Mouse (Mus musculus): ENCODE data around the gene Pdia4. TPM values are rescaled to one million over a fixed set of nuclear protein-coding genes. Genes with fewer than 3 reads are reported as not detected.

Gene Pdia4
- polyA plus RNA-seq (2012; fragmentation: generic; extraction: Trizol): 10 to 100 TPM in 1 of 2 experiments, 1 to 10 TPM in 1; 7.5 to 68.6 TPM

DNA sequence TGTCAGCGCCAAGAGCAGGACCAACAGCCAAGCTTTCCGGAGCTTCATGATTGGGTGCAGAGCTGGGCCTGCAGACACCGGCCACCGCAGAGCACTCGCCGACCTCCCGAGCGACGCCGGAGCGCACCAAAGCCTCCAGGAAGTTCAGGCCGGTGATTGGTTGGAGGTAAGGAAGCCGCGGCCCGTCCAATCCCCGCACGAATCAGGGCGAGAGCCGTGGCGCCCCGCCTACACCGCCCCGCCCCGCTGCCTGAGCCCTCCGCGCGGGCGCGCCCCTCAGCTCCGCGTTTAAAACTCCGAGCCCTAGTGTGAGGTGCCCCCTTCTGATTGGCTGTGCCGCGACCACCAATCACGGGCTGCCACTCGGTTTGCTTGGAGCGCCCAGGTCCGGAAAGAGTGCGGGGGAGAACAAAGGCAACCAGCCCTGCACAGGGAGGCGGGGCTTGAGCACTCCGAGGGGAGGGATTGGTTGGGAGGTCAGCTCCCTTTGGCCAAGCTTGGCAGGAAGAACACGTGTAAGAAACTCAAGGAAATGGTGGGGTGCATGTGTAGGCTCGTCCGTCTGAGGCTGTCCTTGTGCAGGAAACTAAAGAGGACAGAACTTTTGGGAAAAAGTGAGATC, at the start of gene Pdia4:
Pdia4 (minus strand) TSS at position 174 of the 622 bp plus-strand sequence.

DNA sequence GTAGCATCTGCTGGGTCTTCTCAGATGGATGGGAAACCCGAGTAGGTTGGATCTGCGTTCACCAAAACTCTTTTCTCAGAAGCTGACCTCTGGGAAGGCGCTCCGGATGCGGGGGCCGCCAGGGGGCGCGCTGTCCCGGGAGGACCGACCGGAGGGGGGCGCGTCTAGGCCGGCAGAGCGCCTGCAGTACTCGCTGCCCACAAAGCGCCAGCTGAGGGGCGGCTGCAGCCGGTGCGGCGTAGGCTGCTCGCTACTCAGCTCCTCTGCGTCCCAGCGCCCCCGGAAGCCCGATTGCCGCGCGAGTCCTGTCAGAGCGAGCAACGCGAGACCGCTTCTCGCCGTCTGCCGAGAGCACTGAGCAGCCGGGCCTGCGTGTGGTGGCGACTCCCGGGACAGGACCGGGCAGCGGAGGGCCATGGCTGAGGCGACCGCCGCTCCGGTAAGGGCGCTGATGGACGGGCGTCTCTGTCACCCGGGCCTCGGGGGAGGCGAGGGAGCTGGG, 22.3 kb upstream of the Pdia4 start, which contains the start of gene Zfp398:
Zfp398 (plus strand) TSS at position 180 of the 502 bp plus-strand sequence.

DNA sequence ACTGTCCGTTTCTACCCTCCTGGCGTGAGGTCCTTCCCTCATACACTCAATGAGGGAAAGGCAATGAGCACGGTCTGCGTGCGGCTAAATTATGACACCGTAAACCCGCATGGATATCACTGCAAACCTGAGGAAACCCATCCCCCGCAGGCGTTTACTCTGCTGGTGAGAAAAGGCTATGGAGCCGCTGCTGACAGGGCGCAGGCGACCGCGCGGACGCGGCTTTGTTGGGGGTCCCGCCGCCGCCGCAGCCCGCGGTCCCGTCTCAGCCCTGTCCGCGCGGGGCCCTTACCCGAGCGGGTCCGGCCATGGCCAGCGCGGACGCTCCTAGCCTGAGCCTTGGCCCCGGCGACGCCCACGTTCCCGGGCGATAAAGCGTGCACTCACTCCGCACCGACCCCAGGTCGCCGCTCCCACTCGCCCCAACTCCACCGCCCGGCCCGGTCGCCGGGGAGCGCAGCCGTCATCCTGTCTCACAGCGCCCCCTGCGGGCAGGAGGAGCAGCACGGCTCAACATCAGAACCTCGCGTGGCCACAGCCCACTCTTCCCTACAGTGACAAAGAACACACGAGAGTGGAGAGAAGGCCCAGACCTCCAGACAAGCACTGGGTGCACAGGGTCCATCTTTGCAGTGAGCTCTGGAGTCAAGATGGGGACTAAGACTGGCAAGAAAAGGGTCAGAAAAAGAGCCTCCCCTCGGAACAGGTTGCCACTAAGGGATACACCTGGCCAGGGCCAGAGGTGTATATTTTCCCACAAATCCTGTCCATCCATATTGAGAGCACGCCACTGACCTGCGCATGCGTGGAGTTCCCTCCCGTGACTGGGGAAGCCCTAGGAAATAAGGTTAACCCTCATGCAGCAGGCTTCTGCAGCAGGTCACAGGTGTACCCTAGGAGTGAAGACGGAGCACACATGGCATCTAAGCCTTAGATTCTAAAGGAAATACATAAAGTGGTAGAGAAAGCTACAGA, 17.2 kb upstream of the Pdia4 start, which contains the start of gene Zfp786:
Zfp786 (minus strand) TSS at position 764 of the 975 bp plus-strand sequence.

Other genes starting within 250 kb of the Pdia4 start
- 10 to 100 TPM in 1 of 2 experiments, 1 to 10 TPM in 1; 5.2 to 21.4 TPM for gene Ezh2, start 218.1 kb downstream of the Pdia4 start, polyA plus RNA-seq (2012; fragmentation: generic; extraction: Trizol)
- gene Zfp786, start 17.4 kb upstream of the Pdia4 start, polyA plus RNA-seq (2012; fragmentation: generic; extraction: Trizol): under 1 TPM; 0.04 to 0.61 TPM
- 1 to 10 TPM in 1 of 2 experiments, under 1 TPM in 1; 0.67 to 2.8 TPM for gene Zfp398, start 22.2 kb upstream of the Pdia4 start, polyA plus RNA-seq (2012; fragmentation: generic; extraction: Trizol)
- gene Zfp282, start 63.8 kb upstream of the Pdia4 start, polyA plus RNA-seq (2012; fragmentation: generic; extraction: Trizol): 1 to 10 TPM; 4.8 to 9.7 TPM
- 10 to 100 TPM in 1 of 2 experiments, 1 to 10 TPM in 1; 5.0 to 14.3 TPM for gene Zfp212, start 107.0 kb upstream of the Pdia4 start, polyA plus RNA-seq (2012; fragmentation: generic; extraction: Trizol)
- gene Zfp956, start 140.0 kb upstream of the Pdia4 start, polyA plus RNA-seq (2012; fragmentation: generic; extraction: Trizol): 1 to 10 TPM; 1.5 to 4.2 TPM
- gene Zfp777, start 235.5 kb upstream of the Pdia4 start, polyA plus RNA-seq (2012; fragmentation: generic; extraction: Trizol): 10 to 100 TPM in 1 of 2 experiments, 1 to 10 TPM in 1; 8.6 to 18.6 TPM

All from C3H10T1/2 (cell line).